Mouse (Mus musculus): ENCODE data around the gene Cxcl13. TPM values are rescaled to one million over a fixed set of nuclear protein-coding genes. Genes with fewer than 3 reads are reported as not detected.

Gene Cxcl13
- polyA plus RNA-seq, 1 experiment: 1.1 TPM

DNA sequence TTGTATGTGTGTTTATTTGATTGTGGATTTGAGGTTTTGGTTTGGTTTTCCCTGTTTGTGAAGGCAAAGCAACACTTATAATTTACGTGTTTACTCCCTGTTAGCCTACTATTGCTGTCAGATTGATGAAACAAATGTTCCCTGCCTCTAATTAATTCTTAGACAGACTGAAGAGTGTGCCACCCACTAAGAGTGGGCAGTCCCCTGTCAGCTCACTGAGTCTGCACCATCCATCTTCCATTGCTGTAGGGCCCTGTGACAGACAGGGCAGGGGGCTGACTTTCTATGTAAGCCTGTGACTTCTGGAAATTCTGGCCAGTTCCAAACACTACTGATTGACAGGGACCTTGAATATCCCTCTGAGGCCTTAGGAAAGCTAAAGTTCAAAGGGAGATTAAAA is 19.5 kb downstream of the Cxcl13 start:
- 69% methylated on average over 1 of the region's 1 CpGs for WGBS

DNA sequence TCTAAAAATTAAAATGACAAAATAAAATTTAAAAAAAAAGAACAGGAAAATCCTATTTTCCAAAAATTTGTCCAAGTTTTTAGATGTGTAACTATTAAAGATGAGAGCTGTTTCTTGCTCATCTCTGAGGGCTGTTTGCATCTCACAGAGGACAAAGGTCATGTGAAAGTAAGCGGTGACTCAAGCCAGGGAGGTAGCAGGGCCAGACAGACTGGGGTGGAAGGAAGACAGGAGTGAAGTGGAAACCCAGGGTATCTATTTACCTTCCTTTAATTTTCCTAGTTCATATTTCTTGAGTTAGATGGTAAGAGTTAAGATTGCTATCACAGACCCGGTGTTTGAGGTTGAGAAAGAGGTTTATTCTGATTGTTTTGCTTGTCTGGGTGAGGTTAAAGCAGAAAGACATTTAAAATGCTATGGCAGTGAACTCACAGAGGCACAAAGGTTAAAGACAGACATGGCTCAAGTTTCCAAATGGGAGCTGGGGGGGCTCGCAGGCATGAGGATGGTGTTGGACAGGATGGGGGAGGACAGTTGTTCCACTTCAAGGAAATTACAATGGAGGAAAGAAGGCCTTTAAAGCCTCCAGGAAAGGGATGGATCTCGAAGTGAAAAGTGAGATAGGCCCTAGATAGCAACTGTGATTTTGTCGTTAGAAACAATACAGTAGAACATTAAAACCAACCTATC is 27.2 kb downstream of the Cxcl13 start:
- Histone ChIP-seq H3K4me3 (replicated peaks; ENCODE audit: extremely low read depth, low read depth, low read length) (no peak overlapping the region), H3K4me1 (ENCODE audit: control insufficient read depth, insufficient read depth, low read length) (no peaks in the 10 kb centered on the region)
- no peak for DNase-seq
- TF ChIP-seq CTCF (IDR thresholded peaks at IDR 0.05; ENCODE audit: insufficient read depth, low read length): no peak
- WGBS: 58% methylated on average over 5 of the region's 5 CpGs

More for the DNA sequence above, 19.5 kb downstream of the Cxcl13 start:
- H3K4me1 ChIP-seq (ENCODE audit: control insufficient read depth, insufficient read depth, low read length): no peaks in the 10 kb centered on the region
- TF ChIP-seq CTCF (IDR thresholded peaks at IDR 0.05; ENCODE audit: insufficient read depth, low read length) (no peak), POLR2A (IDR thresholded peaks at IDR 0.05; ENCODE audit: borderline replicate concordance, extremely low read depth, low read depth, low read length) (no peak)
- DNase-seq: no peak
- no peak overlapping the region for H3K4me3 ChIP-seq (replicated peaks; ENCODE audit: extremely low read depth, low read depth, low read length)

DNA sequence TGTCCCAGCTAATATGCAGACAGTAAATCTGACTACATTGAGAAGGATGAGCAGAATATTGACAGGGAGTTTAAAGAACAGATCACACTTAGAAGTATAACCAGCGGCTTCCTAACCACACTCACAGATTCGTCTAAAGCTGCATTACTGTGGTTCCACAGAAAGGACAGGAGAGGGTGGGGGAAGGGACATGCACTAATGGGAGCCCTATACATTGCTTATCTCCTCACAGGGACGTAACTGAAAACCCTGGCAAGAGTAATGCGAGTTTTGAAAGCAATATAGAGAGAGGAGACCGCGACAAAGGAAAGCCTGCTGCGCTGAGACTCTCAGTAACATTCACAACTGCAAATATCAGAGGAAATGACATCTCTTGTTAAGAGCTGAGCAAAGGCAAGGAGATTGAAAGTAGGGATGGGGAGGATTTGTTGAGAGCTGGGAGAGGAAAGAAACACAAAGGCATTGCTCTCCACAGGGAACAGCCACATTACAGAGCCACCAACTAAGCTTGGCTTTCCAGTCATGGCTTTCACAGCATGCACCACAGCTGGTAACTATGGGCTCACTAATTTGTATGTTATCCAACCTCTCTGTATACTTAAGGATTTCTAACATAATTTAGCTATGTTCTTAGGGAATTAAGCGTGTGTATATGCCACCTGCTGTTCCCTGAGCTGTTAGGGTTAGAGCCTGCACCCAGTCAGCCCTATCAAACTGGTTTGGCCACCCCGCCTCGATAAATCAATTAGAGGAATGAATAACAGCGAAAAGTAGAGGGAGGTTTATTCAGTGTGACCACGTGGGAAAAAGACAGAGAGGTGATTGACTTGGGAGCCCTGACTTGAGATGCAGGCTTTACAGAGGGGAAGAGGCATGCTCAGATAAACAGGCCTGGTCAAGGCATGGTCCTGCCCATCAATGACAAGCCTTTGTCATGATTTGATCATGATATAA is 34.9 kb downstream of the Cxcl13 start:
- H3K4me3 ChIP-seq (replicated peaks; ENCODE audit: extremely low read depth, low read depth, low read length): no peak overlapping the region
- no peaks in the 10 kb centered on the region for H3K4me1 ChIP-seq (ENCODE audit: control insufficient read depth, insufficient read depth, low read length)
- 35% methylated on average over 12 of the region's 12 CpGs for WGBS
- DNase-seq: no peak
- TF ChIP-seq POLR2A (IDR thresholded peaks at IDR 0.05; ENCODE audit: borderline replicate concordance, extremely low read depth, low read depth, low read length) (no peak), CTCF (IDR thresholded peaks at IDR 0.05; ENCODE audit: insufficient read depth, low read length) (no peak)

DNA sequence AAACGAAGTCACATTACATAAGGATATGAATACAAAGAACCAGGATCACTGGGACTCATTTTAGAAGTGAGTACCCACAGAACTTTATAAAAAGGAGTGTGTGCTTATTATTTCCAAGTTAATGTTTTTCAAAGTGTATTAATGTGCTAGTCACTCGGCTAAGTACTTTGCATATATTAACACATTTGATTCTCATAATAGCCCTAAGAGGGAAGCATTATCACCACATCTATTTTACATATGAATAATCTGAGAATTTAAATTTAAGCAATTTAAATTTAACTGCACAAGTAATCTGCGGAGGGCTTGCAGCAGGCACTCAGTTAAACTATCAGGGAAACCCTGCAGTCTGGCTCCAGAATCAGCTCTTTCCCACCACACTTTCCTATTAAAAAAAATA is 40.5 kb downstream of the Cxcl13 start:
- DNase-seq: no peak
- TF ChIP-seq CTCF (IDR thresholded peaks at IDR 0.05; ENCODE audit: insufficient read depth, low read length) (no peak), POLR2A (IDR thresholded peaks at IDR 0.05; ENCODE audit: borderline replicate concordance, extremely low read depth, low read depth, low read length) (no peak)
- 81% methylated on average over 3 of the region's 3 CpGs for WGBS
- no peak overlapping the region for H3K4me3 ChIP-seq (replicated peaks; ENCODE audit: extremely low read depth, low read depth, low read length)
- H3K4me1 ChIP-seq (ENCODE audit: control insufficient read depth, insufficient read depth, low read length): no peaks in the 10 kb centered on the region

DNA sequence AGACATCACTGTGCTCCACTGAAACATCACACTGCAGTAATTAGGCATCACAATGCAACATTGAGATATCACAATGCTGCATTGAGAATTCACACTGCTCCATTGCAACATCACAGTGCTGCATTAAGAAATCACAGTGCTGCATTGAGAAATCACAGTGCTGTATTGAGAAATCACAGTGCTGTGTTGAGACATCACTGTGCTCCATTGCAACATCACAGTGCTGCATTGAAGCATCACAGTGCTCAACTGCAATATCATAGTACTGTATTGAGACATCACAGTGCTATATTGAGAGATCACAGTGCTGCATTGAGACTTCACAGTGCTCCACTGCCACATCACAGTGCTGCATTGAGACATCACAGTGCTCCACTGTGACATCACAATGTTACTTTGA is 46.6 kb downstream of the Cxcl13 start:
- H3K4me3 ChIP-seq (replicated peaks; ENCODE audit: extremely low read depth, low read depth, low read length): no peak overlapping the region
- TF ChIP-seq POLR2A (IDR thresholded peaks at IDR 0.05; ENCODE audit: borderline replicate concordance, extremely low read depth, low read depth, low read length) (no peak), CTCF (IDR thresholded peaks at IDR 0.05; ENCODE audit: insufficient read depth, low read length) (no peak)
- H3K4me1 ChIP-seq (ENCODE audit: control insufficient read depth, insufficient read depth, low read length): no peaks in the 10 kb centered on the region
- no peak for DNase-seq

DNA sequence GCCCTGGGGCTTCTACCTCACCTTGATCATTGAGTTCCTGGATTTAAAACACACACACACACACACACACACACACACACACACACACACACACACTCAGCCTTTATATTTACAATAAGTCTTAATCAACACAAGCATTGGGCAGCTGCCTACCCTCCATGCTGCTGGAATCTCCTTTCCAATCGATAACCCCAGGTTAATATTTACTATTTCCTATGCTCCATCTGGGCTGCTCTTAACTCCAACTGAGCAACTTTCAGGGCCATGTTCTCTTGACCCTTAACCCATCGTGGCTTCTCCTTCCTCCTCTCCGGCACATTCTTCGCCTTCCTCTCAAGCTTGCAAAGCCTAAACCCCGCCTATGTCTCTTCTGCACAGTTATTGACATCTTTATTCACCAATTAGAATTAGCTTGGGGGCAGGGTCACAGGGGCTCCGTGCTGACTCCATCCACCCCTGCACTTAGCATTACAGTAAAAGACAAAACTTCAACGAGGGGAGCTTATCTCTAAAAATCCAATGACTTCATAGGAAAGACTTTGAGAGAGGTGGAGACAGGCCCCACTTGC is 51.6 kb downstream of the Cxcl13 start:
- no peak overlapping the region for H3K4me3 ChIP-seq (replicated peaks; ENCODE audit: extremely low read depth, low read depth, low read length)
- TF ChIP-seq CTCF (IDR thresholded peaks at IDR 0.05; ENCODE audit: insufficient read depth, low read length): no peak
- no peak for TF ChIP-seq POLR2A (IDR thresholded peaks at IDR 0.05; ENCODE audit: borderline replicate concordance, extremely low read depth, low read depth, low read length)
- peaks cover 2% of the 10 kb centered on the region for H3K4me1 ChIP-seq (ENCODE audit: control insufficient read depth, insufficient read depth, low read length)
- DNase-seq: no peak
- 53% methylated on average over 7 of the region's 7 CpGs for WGBS

DNA sequence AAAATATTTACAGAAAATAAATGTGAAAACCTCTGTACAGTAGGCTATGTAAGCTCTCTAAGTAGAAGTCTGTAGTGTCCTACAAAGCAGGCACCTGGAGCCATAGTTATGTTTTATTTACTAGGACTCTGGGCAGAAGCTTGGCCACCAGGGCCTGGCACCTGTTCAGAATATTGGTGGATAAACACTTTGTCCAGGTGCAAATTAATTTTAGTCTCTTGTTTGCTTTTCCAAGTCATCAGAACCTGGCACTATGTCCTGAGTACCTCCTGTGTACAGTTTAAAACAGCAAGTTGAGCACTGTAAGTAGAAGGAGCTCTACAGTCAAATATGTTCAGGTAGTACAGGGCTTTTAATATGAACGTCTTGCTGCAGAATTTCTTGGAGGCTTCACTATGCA is 52.3 kb downstream of the Cxcl13 start:
- Histone ChIP-seq H3K4me3 (replicated peaks; ENCODE audit: extremely low read depth, low read depth, low read length) (no peak overlapping the region), H3K4me1 (ENCODE audit: control insufficient read depth, insufficient read depth, low read length) (peaks cover 2% of the 10 kb centered on the region)
- WGBS: 62% methylated on average over 1 of the region's 1 CpGs
- DNase-seq: no peak
- TF ChIP-seq POLR2A (IDR thresholded peaks at IDR 0.05; ENCODE audit: borderline replicate concordance, extremely low read depth, low read depth, low read length): no peak
- no peak for TF ChIP-seq CTCF (IDR thresholded peaks at IDR 0.05; ENCODE audit: insufficient read depth, low read length)

Other genes with a start within 250 kb of the Cxcl13 start
- not detected in 2 replicates for gene Gm7978, start 220.8 kb upstream of the Cxcl13 start, polyA plus RNA-seq (2012; rRNA removed)
- gene Gm7982, start 214.9 kb upstream of the Cxcl13 start, polyA plus RNA-seq (2012; rRNA removed): not detected in 2 replicates
- gene E330014E10Rik, start 181.0 kb upstream of the Cxcl13 start, polyA plus RNA-seq (2012; rRNA removed): not detected in 2 replicates
- 5.2 and 8.2 TPM in 2 replicates for gene Cnot6l, start 207.2 kb downstream of the Cxcl13 start, polyA plus RNA-seq (2012; rRNA removed)